Mouse (Mus musculus): Measurements from ENCODE around the gene Sel1l2. TPM values are rescaled to one million over a fixed set of nuclear protein-coding genes. Genes with fewer than 3 reads are reported as not detected.

The Sel1l2 gene
- polyA plus RNA-seq, 1 experiment from 2014 or later = not detected

DNA sequence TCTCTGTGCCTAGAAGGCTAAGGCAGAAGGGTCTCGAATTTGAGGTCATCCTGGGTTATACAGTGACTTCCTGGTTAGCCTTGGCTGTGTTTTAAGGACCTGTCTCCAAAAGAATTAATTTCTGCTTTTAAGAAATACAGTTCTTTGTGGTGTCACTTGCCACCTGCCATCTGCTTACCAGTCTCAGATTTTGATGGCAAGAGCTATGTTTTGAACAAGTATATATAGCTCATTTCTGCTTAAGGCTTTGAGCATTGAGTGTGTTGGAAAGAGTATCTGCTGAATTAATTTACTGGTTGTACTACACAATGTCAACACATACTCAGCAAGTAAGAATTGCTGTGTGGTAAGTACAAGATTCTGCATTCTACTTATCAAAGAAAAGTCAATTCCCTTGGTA is 159.2 kb downstream of the Sel1l2 start:
- no peak for DNase-seq (ENCODE audit: low spot score)
- H3K4me1 ChIP-seq (ENCODE audit: insufficient read depth, low read depth, low read length) = no peaks in the 10 kb centered on the region
- H3K9me3 ChIP-seq (ENCODE audit: low read length) = no peaks in the 10 kb centered on the region
- TF ChIP-seq EP300 (IDR thresholded peaks at IDR 0.05) (no peak), CTCF (IDR thresholded peaks at IDR 0.05) (no peak)
- no peak overlapping the region for H3K9ac ChIP-seq (replicated peaks; ENCODE audit: low read depth)
- H3K27me3 ChIP-seq (replicated peaks; ENCODE audit: insufficient read depth, low read length) = no peaks in the 10 kb centered on the region
- no peak overlapping the region for H3K4me3 ChIP-seq (ENCODE audit: low read depth, low read length)
- no peak overlapping the region for H3K27ac ChIP-seq (ENCODE audit: low read length)
- no peak for ATAC-seq
- WGBS = 24% methylated on average over 1 of the region's 1 CpGs
- no peak overlapping the region for H3K4me2 ChIP-seq (replicated peaks; ENCODE audit: low read depth, low read length)
- no peaks in the 10 kb centered on the region for H3K36me3 ChIP-seq (ENCODE audit: insufficient read depth, low read length)

DNA sequence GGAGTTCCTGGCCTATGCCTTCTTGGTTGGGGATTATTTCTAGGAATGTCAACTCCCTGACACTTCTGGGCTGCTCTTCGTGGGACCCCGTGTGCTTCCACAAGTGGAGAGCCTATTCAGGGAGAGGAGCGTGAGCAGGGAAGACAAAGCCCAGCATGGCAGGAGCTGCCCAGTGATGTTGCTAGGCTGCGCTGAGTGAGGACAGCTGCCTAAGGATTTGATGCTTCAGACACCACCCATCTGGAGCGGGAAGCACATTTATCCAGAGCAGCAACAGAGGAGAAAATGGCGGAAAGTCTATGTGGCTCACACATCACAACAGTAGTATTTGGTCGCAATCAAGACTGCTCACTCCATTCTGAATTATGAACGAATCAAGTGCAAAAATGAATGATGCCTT is 169.2 kb downstream of the Sel1l2 start:
- ATAC-seq (no peak), DNase-seq (ENCODE audit: low spot score) (no peak)
- no peaks in the 10 kb centered on the region for H3K4me1 ChIP-seq (ENCODE audit: insufficient read depth, low read depth, low read length)
- H3K9ac ChIP-seq (replicated peaks; ENCODE audit: low read depth) = no peak overlapping the region
- no peaks in the 10 kb centered on the region for H3K9me3 ChIP-seq (ENCODE audit: low read length)
- no peak overlapping the region for H3K27ac ChIP-seq (ENCODE audit: low read length)
- H3K4me2 ChIP-seq (replicated peaks; ENCODE audit: low read depth, low read length) = no peak overlapping the region
- TF ChIP-seq CTCF (IDR thresholded peaks at IDR 0.05) = no peak
- TF ChIP-seq EP300 (IDR thresholded peaks at IDR 0.05) = no peak
- H3K27me3 ChIP-seq (replicated peaks; ENCODE audit: insufficient read depth, low read length) = no peaks in the 10 kb centered on the region
- 61% methylated on average over 8 of the region's 8 CpGs for WGBS
- H3K36me3 ChIP-seq (ENCODE audit: insufficient read depth, low read length) = no peaks in the 10 kb centered on the region
- no peak overlapping the region for H3K4me3 ChIP-seq (ENCODE audit: low read depth, low read length)

DNA sequence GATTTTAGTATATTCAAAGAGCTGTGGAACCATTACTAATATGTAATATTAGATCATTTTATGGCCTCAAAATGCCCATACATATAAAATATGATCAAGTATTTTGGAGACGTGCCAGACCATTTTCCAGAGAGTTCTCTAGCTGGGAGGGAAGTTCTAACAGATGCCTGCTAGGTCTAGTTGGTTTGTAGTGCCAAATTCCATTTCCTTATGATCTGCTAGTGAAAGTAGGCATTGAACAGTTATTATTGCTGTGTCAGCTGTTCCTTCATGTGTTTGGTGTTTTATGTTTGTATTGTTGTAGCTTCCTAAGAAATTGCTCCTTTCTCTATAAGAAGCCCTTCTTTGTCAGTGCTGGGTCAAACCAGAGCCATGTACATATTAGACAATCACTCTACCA is 173.5 kb downstream of the Sel1l2 start:
- H3K9ac ChIP-seq (replicated peaks; ENCODE audit: low read depth) = no peak overlapping the region
- H3K9me3 ChIP-seq (ENCODE audit: low read length) = no peaks in the 10 kb centered on the region
- H3K27ac ChIP-seq (ENCODE audit: low read length) = no peak overlapping the region
- no peaks in the 10 kb centered on the region for H3K36me3 ChIP-seq (ENCODE audit: insufficient read depth, low read length)
- no peak overlapping the region for H3K4me2 ChIP-seq (replicated peaks; ENCODE audit: low read depth, low read length)
- TF ChIP-seq EP300 (IDR thresholded peaks at IDR 0.05) (no peak), CTCF (IDR thresholded peaks at IDR 0.05) (no peak)
- H3K4me3 ChIP-seq (ENCODE audit: low read depth, low read length) = no peak overlapping the region
- WGBS = 50% methylated on average over 1 of the region's 1 CpGs
- no peak for DNase-seq (ENCODE audit: low spot score)
- no peaks in the 10 kb centered on the region for H3K27me3 ChIP-seq (replicated peaks; ENCODE audit: insufficient read depth, low read length)
- no peak for ATAC-seq
- H3K4me1 ChIP-seq (ENCODE audit: insufficient read depth, low read depth, low read length) = no peaks in the 10 kb centered on the region

DNA sequence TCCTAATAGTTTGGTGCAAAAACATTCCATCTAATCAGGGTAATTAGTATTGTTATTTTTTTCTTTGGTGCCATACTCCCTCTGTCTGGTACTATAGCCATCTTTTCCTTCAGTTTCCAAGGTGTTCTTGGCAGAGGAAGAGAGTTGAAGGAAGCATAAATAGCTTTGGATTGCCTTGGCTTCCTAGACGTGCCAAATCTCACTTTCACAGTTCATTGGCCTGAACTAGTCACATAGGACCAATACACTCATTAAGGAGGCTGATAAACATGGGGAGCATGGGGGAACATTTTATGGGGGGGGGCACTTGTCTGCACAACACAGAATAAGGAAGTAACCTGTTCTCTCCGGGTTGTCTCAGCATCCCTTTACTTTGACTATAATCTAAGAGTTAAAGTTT is 174.1 kb downstream of the Sel1l2 start:
- Histone ChIP-seq H3K27me3 (replicated peaks; ENCODE audit: insufficient read depth, low read length) (no peaks in the 10 kb centered on the region), H3K4me2 (replicated peaks; ENCODE audit: low read depth, low read length) (no peak overlapping the region), H3K4me1 (ENCODE audit: insufficient read depth, low read depth, low read length) (no peaks in the 10 kb centered on the region), H3K9me3 (ENCODE audit: low read length) (no peaks in the 10 kb centered on the region), H3K27ac (ENCODE audit: low read length) (no peak overlapping the region), H3K9ac (replicated peaks; ENCODE audit: low read depth) (no peak overlapping the region), H3K36me3 (ENCODE audit: insufficient read depth, low read length) (no peaks in the 10 kb centered on the region), H3K4me3 (ENCODE audit: low read depth, low read length) (no peak overlapping the region)
- WGBS = 62% methylated on average over 2 of the region's 2 CpGs
- ATAC-seq (no peak), DNase-seq (ENCODE audit: low spot score) (no peak)
- TF ChIP-seq CTCF (IDR thresholded peaks at IDR 0.05) (no peak), EP300 (IDR thresholded peaks at IDR 0.05) (no peak)

DNA sequence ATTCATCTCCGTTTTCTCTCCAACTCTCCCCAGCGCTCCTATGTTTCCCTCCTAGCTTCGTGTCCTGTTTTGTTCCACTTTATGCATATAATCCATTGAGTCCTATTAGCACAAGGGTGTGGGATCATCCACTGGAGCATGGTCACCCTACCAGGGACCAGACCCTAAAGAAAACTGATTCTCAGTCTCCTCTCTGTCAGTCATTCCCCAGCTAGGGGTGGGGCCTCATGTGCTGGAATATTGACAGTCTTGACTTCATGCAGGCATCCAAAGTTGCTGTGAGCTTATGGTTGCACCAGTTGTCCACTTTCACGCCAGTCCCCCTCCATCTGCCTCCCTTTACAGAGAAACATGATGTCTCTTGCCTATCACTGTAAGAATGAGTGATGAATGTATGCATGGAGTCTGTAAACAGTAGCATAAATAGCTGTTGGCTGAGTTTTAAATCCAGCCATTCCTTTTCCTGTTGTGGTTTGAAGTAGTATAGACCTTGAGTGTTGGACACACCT is 174.9 kb downstream of the Sel1l2 start:
- ATAC-seq (no peak), DNase-seq (ENCODE audit: low spot score) (no peak)
- 87% methylated on average over 4 of the region's 4 CpGs for WGBS
- no peaks in the 10 kb centered on the region for H3K9me3 ChIP-seq (ENCODE audit: low read length)
- H3K9ac ChIP-seq (replicated peaks; ENCODE audit: low read depth) = no peak overlapping the region
- no peak overlapping the region for H3K27ac ChIP-seq (ENCODE audit: low read length)
- H3K4me1 ChIP-seq (ENCODE audit: insufficient read depth, low read depth, low read length) = no peaks in the 10 kb centered on the region
- TF ChIP-seq EP300 (IDR thresholded peaks at IDR 0.05) (no peak), CTCF (IDR thresholded peaks at IDR 0.05) (no peak)
- H3K27me3 ChIP-seq (replicated peaks; ENCODE audit: insufficient read depth, low read length) = no peaks in the 10 kb centered on the region
- H3K4me3 ChIP-seq (ENCODE audit: low read depth, low read length) = no peak overlapping the region
- H3K4me2 ChIP-seq (replicated peaks; ENCODE audit: low read depth, low read length) = no peak overlapping the region
- no peaks in the 10 kb centered on the region for H3K36me3 ChIP-seq (ENCODE audit: insufficient read depth, low read length)

DNA sequence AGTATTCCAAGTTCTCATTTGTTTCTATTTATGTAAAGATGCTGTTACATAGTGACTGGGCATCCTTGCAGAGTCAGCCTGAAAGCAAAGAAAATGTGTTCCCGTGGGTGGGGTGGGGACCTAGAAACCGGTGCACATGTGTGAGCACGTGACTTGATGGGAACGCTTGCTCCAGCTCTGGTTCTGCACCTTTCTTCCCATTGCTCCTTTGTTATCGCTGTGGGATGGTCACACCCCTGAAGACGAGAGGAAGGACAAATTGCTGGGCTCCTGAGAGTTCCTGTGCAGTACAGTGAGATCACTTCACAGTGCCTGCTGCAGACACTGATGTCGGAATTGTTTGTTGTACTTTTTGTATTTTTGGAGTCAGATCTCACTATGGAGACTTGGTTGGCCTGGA is 185.8 kb downstream of the Sel1l2 start:
- no peak overlapping the region for H3K27ac ChIP-seq (ENCODE audit: low read length)
- H3K9ac ChIP-seq (replicated peaks; ENCODE audit: low read depth) = no peak overlapping the region
- H3K9me3 ChIP-seq (ENCODE audit: low read length) = no peaks in the 10 kb centered on the region
- H3K4me3 ChIP-seq (ENCODE audit: low read depth, low read length) = no peak overlapping the region
- TF ChIP-seq CTCF (IDR thresholded peaks at IDR 0.05) = no peak
- no peak for TF ChIP-seq EP300 (IDR thresholded peaks at IDR 0.05)
- WGBS = 88% methylated on average over 7 of the region's 7 CpGs
- ATAC-seq (no peak), DNase-seq (ENCODE audit: low spot score) (no peak)
- H3K4me2 ChIP-seq (replicated peaks; ENCODE audit: low read depth, low read length) = no peak overlapping the region
- no peaks in the 10 kb centered on the region for H3K27me3 ChIP-seq (replicated peaks; ENCODE audit: insufficient read depth, low read length)
- no peaks in the 10 kb centered on the region for H3K4me1 ChIP-seq (ENCODE audit: insufficient read depth, low read depth, low read length)
- H3K36me3 ChIP-seq (ENCODE audit: insufficient read depth, low read length) = no peaks in the 10 kb centered on the region

DNA sequence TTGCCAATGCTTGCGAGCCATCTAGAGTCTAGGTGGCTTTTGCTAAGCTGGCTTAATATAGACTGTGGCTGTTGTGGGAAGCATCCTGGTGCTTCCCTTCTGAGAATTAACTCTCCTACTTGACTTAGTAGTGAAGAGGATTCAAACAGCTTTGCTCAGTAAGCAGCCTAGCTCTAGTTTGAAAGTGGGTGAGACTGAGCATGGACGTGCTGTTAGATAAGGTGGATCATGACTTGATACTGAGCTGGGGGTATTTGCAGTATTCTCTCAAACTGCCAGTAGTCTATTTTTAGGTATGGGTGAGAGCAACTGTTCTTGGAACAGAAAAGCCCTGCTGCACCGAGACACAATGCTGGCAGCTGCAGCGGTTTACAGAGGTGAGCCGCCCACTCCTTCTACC is 186.9 kb downstream of the Sel1l2 start:
- DNase-seq (ENCODE audit: low spot score) (no peak), ATAC-seq (no peak)
- Histone ChIP-seq H3K36me3 (ENCODE audit: insufficient read depth, low read length) (no peaks in the 10 kb centered on the region), H3K27ac (ENCODE audit: low read length) (no peak overlapping the region), H3K4me1 (ENCODE audit: insufficient read depth, low read depth, low read length) (no peaks in the 10 kb centered on the region), H3K4me2 (replicated peaks; ENCODE audit: low read depth, low read length) (no peak overlapping the region), H3K4me3 (ENCODE audit: low read depth, low read length) (no peak overlapping the region), H3K9me3 (ENCODE audit: low read length) (no peaks in the 10 kb centered on the region), H3K27me3 (replicated peaks; ENCODE audit: insufficient read depth, low read length) (no peaks in the 10 kb centered on the region), H3K9ac (replicated peaks; ENCODE audit: low read depth) (no peak overlapping the region)
- TF ChIP-seq CTCF (IDR thresholded peaks at IDR 0.05) (no peak), EP300 (IDR thresholded peaks at IDR 0.05) (no peak)
- WGBS = 79% methylated on average over 5 of the region's 5 CpGs
